ENCODE assay signal across 12 mouse cellular contexts in genomic region chr7:125872202-125872580, GRCm38 (mm10).
A peak's percentile ranks its signal among the peaks of the same experiment; 100 is the strongest.
DNase-seq lines count a peak whose midpoint lies in the region; ATAC-seq and TF ChIP-seq lines count a peak whose summit lies in the region.
"Had no signal": no experiment of that assay in that cellular context is flagged by ENCODE, and none has a peak within 500 bp of the region (broad histone marks: within the 10 kb centered on the region; RNA-seq: fewer than 3 reads in every experiment).

No protein-coding gene starts in this region.

- peaks cover 5% of the 10 kb centered on the region; the same call in 1 of the 2 replicates for H3K27me3 ChIP-seq in heart, embryonic 10.5 days (ENCODE audit: insufficient read depth, poor library complexity, severe bottlenecking)
- H3K27me3 ChIP-seq in limb, embryonic 14.5 days (ENCODE audit: control insufficient read depth, insufficient read depth, low read length), result no peaks in the 10 kb centered on the region
- H3K27me3 ChIP-seq in liver, embryonic 11.5 days (replicated peaks; ENCODE audit: control insufficient read depth, insufficient read depth, low read length), result no peaks in the 10 kb centered on the region
- H3K27me3 ChIP-seq in intestine, embryonic 16.5 days (replicated peaks; ENCODE audit: control insufficient read depth, insufficient read depth, low read length), result no peaks in the 10 kb centered on the region
- H3K27me3 ChIP-seq: lung, embryonic 15.5 days had no signal

- H3K4me1 ChIP-seq in heart, embryonic 10.5 days, result peaks cover 58% of the 10 kb centered on the region
- peaks cover 13% of the 10 kb centered on the region for H3K4me1 ChIP-seq in limb, embryonic 14.5 days (ENCODE audit: control insufficient read depth, insufficient read depth, low read length)
- no peaks in the 10 kb centered on the region for H3K4me1 ChIP-seq in liver, embryonic 11.5 days (replicated peaks; ENCODE audit: control insufficient read depth, insufficient read depth, low read length)
- no peaks in the 10 kb centered on the region; the same call in 1 of the 2 replicates for H3K4me1 ChIP-seq in intestine, embryonic 16.5 days (ENCODE audit: control insufficient read depth, insufficient read depth, low read length)

- TF ChIP-seq POLR2A in limb, embryonic 14.5 days (IDR thresholded peaks at IDR 0.05; ENCODE audit: borderline replicate concordance, extremely low read depth, insufficient read depth, insufficient read length), result no peak

- H3K36me3 ChIP-seq in heart, embryonic 10.5 days, result peaks cover 7% of the 10 kb centered on the region; the same call in 1 of the 2 replicates
- H3K36me3 ChIP-seq in limb, embryonic 14.5 days (ENCODE audit: control insufficient read depth, insufficient read depth, low read length), result peaks cover 4% of the 10 kb centered on the region; the same call in 1 of the 2 replicates
- H3K36me3 ChIP-seq in liver, embryonic 11.5 days (ENCODE audit: control insufficient read depth, insufficient read depth, low read length), result no peaks in the 10 kb centered on the region
- no peaks in the 10 kb centered on the region for H3K36me3 ChIP-seq in intestine, embryonic 16.5 days (ENCODE audit: control insufficient read depth, insufficient read depth, low read length)
- H3K36me3 ChIP-seq: lung, embryonic 15.5 days had no signal

- peak overlapping the region; percentile 71 for H3K27ac ChIP-seq in heart, embryonic 10.5 days
- H3K27ac ChIP-seq in limb, embryonic 14.5 days (replicated peaks; ENCODE audit: low read depth, low read length), result peak overlapping the region; percentile 15
- no peak overlapping the region for H3K27ac ChIP-seq in liver, embryonic 11.5 days (ENCODE audit: low read depth, low read length)
- H3K27ac ChIP-seq in intestine, embryonic 16.5 days (ENCODE audit: low read length), result no peak overlapping the region
- H3K27ac ChIP-seq: lung, embryonic 15.5 days had no signal

- WGBS in heart, embryonic 10.5 days, result 74% methylated on average over 6 of the region's 6 CpGs
- 47% methylated on average over 6 of the region's 6 CpGs for WGBS in limb, embryonic 14.5 days
- WGBS in liver, embryonic 11.5 days, result 75% methylated on average over 6 of the region's 6 CpGs
- 66% methylated on average over 6 of the region's 6 CpGs for WGBS in intestine, embryonic 16.5 days

- H3K4me3 ChIP-seq in heart, embryonic 10.5 days, result no peak overlapping the region
- no peak overlapping the region for H3K4me3 ChIP-seq in limb, embryonic 14.5 days (replicated peaks; ENCODE audit: low read length)
- H3K4me3 ChIP-seq in liver, embryonic 11.5 days (ENCODE audit: low read depth, low read length), result no peak overlapping the region
- no peak overlapping the region for H3K4me3 ChIP-seq in intestine, embryonic 16.5 days (ENCODE audit: low read length)
- H3K4me3 ChIP-seq: lung, embryonic 15.5 days; myocyte had no signal

- no peak overlapping the region for H3K9ac ChIP-seq in limb, embryonic 14.5 days (ENCODE audit: low read depth, low read length, severe bottlenecking)
- no peak overlapping the region for H3K9ac ChIP-seq in liver, embryonic 11.5 days (ENCODE audit: low read depth, low read length)
- no peak overlapping the region for H3K9ac ChIP-seq in intestine, embryonic 16.5 days (ENCODE audit: low read depth, low read length)
- H3K9ac ChIP-seq: lung, embryonic 15.5 days had no signal

- DNase-seq in heart, embryonic 10.5 days (ENCODE audit: low spot score), result no peak
- no peak for DNase-seq in heart, adult 8-10 months (ENCODE audit: low spot score)
- peak; percentile 21 for DNase-seq in testis, postnatal 14 days (ENCODE audit: low spot score)
- no peak for DNase-seq in testis, postnatal 10 days (ENCODE audit: low spot score)
- DNase-seq in limb, embryonic 14.5 days (ENCODE audit: low spot score), result no peak
- no peak for DNase-seq in liver, embryonic 11.5 days (ENCODE audit: low spot score)
- DNase-seq: cerebellum, adult 18-20 months; heart, postnatal 10 days had no signal

- no peak overlapping the region for H3K4me2 ChIP-seq in limb, embryonic 14.5 days (replicated peaks; ENCODE audit: low read depth, low read length, severe bottlenecking)
- H3K4me2 ChIP-seq in liver, embryonic 11.5 days, result no peak overlapping the region
- H3K4me2 ChIP-seq in intestine, embryonic 16.5 days (ENCODE audit: low read depth, low read length), result no peak overlapping the region
- H3K4me2 ChIP-seq: lung, embryonic 15.5 days had no signal

- no peak for ATAC-seq in limb, embryonic 14.5 days (ENCODE audit: low FRiP score, low read depth)
- no peak for ATAC-seq in liver, embryonic 11.5 days (replicated peaks; ENCODE audit: low FRiP score)
- ATAC-seq in intestine, embryonic 16.5 days, result no peak
- no peak for ATAC-seq in inflammation-experienced regulatory T-cells, adult 6 months

- no peaks in the 10 kb centered on the region for H3K9me3 ChIP-seq in heart, embryonic 10.5 days
- H3K9me3 ChIP-seq in limb, embryonic 14.5 days (ENCODE audit: control insufficient read depth, low read length), result no peaks in the 10 kb centered on the region
- no peaks in the 10 kb centered on the region for H3K9me3 ChIP-seq in liver, embryonic 11.5 days (ENCODE audit: control insufficient read depth, low read length)
- no peaks in the 10 kb centered on the region for H3K9me3 ChIP-seq in intestine, embryonic 16.5 days (ENCODE audit: control insufficient read depth, low read length)
- H3K9me3 ChIP-seq: lung, embryonic 15.5 days had no signal

Comparison
In these comparisons a context has a peak if more than half of its experiments do, and no peak if none do; other contexts are left out.
1. H3K27ac ChIP-seq: peak in heart, embryonic 10.5 days (single experiment) and limb, embryonic 14.5 days (single experiment); none in liver, embryonic 11.5 days (single experiment) and intestine, embryonic 16.5 days (single experiment).